Mouse (Mus musculus) heart, postnatal 0 days (tissue): ENCODE results near the gene Dusp6.

ENCODE experiments used
- CTCF ChIP-seq: IDR thresholded peaks from 2 replicates; pipeline ENCODE4 v1.5.1; 2016; ENCODE audit warnings: antibody characterized with exemption, control low read depth, low read depth
- EP300 ChIP-seq: IDR thresholded peaks from 2 replicates; pipeline ENCODE4 v1.6.1; 2016; ENCODE audit warnings: antibody characterized with exemption, low read depth

GRCm38 (mm10) chr10:99241829-99242711 is 21.0 kb upstream of the Dusp6 start:
- TF ChIP-seq EP300 (no peak), CTCF (no peak)
